Mouse (Mus musculus) right cerebral cortex, postnatal 10 days (tissue): Measurements from ENCODE around the gene Slc34a1.

Experiments used
- DNase-seq, 2 experiments: peaks; one replicate each; pipeline ENCODE4 v3.0.0; 2021; ENCODE audit warnings: low spot score in 2 of 2

Gene Slc34a1

GRCm38 (mm10) chr13:55398088-55398487 is at the start of gene Slc34a1:
Slc34a1 (plus strand) TSS chr13:55398187.
- no peak for DNase-seq

DNA sequence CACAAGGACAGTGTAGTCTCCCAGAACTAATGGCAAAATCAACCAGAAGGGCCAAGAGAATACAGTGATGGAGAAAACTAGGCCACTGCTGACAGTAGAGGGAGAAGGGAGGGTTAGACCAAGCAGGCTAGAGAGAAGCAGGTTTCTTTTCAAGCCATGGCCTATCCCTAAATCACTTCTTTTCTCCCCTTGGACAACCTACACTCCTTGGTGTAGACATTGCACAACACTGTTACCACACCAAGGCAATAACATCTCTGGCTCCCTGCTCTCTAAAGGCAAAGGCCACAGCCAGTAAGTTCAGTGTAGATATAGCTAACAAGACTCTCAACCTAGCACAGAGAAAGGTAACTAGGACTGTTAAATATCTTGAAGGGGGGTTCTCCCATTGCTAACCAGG is 36.8 kb upstream of the Slc34a1 start:
- DNase-seq, result no peak

DNA sequence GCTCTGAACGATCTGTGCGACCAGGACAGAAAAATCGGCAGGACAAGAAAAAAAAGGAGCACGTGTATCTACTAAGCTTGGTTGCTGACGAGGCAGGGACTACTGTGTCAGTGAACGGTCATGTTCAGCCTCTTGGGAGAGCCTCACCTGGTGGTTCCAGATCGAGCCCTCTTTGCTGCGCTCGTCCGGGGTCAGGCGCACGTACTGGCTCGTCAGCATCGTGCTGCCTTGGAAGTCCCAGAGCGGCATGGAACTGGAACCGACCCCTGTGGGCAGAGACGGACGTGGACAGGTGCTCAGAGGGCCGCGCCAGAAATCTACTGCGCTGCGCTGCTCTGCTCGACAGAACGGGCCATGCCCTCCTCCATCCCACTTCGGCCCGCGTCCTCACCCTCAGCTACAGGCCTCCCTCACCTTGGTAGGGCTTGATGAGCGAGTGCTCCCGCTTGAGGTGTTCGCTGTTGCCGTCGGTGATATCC is 36.0 kb upstream of the Slc34a1 start:
- DNase-seq, result peak; percentile 48 to 54

- peak; percentile 99 to 100 for DNase-seq
These were observed 35.4 kb upstream of the Slc34a1 start, which contains the start of gene Lman2 for GRCm38 (mm10) chr13:55362453-55363060. Lman2 (minus strand) TSS chr13:55362783.

DNA sequence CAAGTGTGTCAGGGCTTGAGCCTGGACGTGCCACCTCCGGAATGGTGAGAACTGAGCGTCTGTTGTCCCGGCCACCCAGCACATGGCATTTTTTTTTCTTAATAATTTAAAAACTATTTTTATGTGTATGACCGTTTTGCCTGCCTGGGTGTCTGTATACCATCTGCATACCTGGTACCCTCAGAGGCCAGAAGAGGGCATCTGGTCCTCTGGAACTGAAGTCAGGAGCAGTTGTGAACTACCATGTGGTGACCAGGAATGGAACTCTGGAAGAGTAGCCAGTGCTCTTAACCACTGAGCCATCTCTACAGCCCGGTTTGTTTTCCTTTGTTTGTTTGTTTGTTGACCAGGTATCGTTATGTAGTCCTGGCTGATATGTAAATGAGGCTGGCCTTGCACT is 29.6 kb upstream of the Slc34a1 start:
- no peak for DNase-seq

DNA sequence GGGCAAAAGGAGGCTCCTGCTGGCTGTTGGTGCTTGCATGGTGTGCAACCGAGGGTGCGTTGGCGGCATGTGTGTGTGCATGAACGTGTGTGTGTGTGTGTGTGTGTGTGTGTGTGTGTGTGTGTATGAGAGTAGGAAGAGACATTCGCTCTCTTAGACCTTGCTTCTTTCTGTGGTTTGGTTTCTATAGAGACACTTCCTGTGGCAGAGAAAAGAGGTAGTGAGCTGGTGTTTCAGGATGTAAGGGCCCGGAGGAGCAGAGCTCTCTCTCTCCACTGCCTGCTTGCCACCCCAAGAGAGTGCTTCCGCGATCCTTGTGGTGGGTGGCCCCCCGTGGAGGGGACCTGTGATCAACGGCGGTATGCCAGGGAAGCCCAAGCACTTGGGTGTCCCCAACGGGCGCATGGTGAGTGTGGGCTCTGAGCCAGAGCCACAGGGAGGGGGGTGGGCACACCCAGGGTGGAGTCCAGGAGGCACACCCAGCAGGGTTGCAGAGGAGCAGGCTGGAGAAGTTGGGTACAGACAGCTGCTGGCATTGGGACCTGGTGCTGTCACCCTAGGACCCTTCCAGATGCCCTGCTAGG is 28.4 kb upstream of the Slc34a1 start, which contains the start of gene Rgs14:
Rgs14 (plus strand) TSS at position 202 of the 584 bp plus-strand sequence.
- DNase-seq, result peak; percentile 64 to 69

- DNase-seq, result no peak
These were observed 27.8 kb upstream of the Slc34a1 start for GRCm38 (mm10) chr13:55370234-55370633.

- peak in 1 of 2 experiments; percentile 55 for DNase-seq
These were observed 26.8 kb upstream of the Slc34a1 start for GRCm38 (mm10) chr13:55371007-55371681.

DNA sequence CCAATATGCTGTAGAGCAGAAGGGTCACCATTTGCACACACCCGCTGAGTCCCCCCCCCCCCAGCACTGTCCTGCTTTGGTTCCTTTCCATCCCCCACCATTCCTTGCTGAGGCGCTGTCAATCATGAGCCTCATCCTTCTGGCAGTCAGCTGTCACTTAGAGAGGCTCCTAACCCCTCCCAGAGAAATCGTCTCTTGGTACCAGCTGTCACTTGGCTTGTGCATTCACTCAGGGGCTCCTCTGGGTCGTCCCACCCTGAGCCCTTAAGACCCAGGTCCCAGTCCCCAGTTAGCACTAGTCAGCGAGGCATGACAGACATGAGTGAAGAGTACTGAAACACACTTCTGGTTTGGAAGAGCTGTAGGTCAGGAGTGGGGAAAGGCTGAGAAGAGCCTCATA is 26.2 kb upstream of the Slc34a1 start:
- DNase-seq, result no peak

DNA sequence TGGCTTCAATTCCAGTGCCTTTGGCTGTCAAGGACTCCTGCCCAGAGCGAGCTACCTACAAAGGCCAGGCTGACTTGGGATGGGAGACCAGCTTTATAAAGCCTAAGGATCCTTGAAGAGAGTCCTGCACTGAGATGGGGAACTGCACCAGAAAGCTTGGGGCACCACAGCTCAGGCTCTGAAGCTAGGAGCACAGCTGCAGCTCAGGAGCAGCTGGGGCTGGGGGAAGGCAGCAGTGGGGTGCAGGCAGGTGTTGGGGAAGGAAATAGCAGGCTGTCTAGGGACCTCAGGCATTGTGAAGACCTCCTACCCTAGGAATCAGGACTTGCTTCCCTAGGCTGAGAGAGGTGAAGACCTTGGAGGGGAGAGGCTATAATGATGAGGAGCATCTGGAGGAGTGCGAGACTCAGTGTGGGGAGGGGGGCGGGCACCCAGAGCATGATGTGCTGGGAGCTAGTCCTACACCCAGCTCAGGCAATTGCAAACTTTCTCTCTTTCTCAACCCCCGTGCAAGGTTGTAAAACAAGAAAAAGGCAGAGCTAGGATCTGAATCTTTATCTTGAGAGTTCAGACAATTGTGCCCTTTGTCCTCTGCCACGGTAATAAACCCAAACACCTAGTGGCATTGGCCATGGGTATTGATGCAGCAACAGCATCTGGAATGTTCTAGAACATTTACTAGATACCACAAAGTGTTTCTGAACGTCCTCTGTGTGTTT is 23.6 kb upstream of the Slc34a1 start:
- DNase-seq, result no peak

DNA sequence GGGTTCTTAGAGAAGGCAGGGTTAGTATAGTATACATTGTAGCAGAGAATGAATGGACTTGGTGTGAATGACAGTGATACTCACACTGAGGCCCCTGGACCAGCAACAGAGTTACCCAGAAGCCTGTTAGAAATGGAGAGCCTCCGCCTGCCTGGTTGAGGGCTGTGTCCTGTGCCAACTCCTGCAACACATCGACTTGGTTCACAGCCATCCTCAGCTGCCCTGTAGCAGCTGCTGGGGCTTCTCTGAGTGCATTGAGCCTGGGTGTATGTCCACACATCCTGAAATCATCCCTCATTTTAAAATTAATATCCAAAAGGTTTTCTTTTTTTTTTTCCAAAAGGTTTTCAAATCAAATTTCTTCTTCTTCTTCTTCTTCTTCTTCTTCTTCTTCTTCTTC is 22.1 kb upstream of the Slc34a1 start:
- no peak for DNase-seq

DNA sequence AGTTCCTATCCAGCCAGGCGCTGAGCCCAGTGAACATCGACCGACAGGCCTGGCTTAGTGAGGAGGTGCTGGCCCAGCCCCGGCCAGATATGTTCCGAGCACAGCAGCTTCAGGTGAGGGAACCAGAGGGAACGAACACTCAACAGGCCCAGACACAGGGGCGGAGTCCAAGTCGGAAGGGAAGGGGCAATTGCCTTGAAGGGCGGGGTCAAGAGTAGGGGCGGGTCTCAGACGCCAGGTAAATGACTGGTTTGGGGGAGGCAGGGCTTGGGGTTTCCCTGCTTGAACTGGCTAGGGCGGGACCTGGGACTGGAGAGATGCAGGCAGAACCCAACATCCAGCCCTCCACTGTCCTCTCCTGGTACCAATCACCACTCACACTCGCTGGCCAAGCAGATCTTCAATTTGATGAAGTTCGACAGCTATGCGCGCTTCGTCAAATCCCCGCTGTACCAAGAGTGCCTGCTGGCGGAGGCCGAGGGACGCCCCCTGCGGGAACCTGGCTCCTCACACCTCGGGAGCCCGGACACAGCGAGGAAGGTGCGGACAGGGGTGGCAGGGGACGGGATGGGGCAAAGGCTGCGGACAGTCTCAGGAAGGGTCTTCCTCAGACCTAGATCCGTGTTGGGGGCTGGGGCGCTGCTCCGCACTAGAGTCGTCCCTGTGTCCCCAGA is 18.9 kb upstream of the Slc34a1 start:
- no peak for DNase-seq

DNA sequence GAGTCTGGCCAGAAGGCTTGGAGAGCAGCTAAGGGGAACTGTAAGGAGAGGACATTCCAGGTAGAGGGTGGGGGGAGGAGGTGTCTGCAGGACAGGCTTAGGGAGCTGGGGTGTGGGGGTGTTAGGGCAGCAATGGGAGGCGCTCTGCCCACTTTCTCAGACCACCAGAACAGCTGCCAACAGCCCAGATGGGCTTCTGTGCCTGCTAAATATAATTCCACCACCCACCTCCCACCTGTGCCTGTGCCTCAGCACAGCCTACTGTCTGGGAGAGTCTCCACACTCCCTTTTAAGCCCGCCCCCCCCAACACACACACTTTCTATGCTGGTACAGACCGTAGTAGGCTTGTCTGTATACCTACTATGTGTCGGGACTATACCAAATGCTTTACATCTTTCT is 16.2 kb upstream of the Slc34a1 start:
- peak; percentile 78 to 88 for DNase-seq

- DNase-seq, result no peak
These were observed 7.3 kb upstream of the Slc34a1 start for GRCm38 (mm10) chr13:55390644-55391043.

- no peak for DNase-seq
These were observed 6.4 kb upstream of the Slc34a1 start for GRCm38 (mm10) chr13:55391626-55392029.

- no peak for DNase-seq
These were observed 5.1 kb upstream of the Slc34a1 start for GRCm38 (mm10) chr13:55392933-55393332.

- no peak for DNase-seq
These were observed 1.5 kb downstream of the Slc34a1 start for GRCm38 (mm10) chr13:55399300-55400038.

DNA sequence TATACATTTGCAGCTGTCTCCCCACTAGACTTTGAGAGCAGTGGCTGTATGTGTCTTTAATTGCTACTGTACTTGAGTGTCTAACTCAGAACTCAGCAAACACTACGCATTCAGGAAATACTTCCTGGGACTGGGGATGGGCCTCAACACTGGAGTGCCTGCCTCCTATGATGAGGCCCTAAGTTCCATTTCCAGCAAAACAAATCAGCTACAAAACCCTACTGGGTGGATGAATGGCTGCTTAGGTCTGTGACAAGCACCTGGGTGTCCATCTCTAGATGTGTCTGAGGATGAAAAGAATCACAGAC is 2.0 kb downstream of the Slc34a1 start:
- DNase-seq, result no peak

- DNase-seq, result no peak
These were observed 5.3 kb downstream of the Slc34a1 start for GRCm38 (mm10) chr13:55403266-55403665.

DNA sequence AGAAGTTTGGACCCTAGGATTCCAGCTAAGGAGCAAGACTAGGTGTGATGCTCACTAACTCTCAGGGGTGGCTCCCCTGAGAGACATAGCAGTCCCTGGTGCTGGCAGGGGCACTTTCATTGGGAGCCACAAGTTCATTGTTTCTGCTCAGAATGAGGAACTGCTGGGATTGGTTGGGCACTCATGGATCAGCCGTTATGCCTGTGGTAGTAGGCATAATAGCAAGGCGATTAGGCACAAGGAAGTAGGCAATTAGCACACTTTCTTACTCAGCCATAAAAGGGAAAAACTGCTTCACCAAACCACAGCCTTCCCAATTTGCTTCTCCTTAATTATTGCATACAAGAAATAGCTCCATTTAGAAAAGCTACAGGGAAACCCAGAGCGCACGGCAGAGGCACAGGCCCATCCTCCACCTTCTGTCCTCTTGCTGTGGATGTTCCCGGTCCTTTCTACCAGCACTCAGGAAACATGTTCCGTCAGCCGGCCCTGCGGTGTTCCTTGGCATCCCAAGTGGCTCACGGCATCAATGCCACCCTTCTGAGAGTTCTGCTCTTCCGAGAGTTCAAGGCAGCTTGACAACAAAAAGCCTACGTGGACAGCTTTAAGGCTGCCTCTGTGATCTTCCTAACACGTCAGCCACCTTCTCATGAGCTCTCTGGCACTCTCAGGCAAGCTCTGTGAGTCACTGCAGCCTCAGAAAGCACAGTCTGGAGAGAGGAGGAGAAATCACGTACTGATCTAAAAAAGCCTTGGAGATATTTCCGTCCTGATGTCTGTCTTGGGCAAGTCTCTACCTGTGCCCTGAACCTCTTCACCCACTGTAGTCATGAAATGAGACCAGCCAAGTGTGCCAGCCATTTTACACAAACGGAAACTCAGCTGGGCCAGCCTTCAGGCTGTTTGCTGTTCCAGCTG is 6.2 kb downstream of the Slc34a1 start:
- no peak for DNase-seq
